Mouse (Mus musculus) myocyte (in vitro differentiated cells): ENCODE measurements around the gene Snap23. TPM values are rescaled to one million over a fixed set of nuclear protein-coding genes. Genes with fewer than 3 reads are reported as not detected.

Experiments used
- H3K27me3 ChIP-seq: one replicate; pipeline ENCODE4 v1.6.1; 2011; ENCODE audit not compliant: control insufficient read depth, insufficient read depth, insufficient read length
- H3K36me3 ChIP-seq: one replicate; pipeline ENCODE4 v1.6.1; 2011; ENCODE audit not compliant: control insufficient read depth, insufficient read depth
- H3K4me2 ChIP-seq: one replicate; pipeline ENCODE4 v1.6.1; 2011; ENCODE audit warnings: low read depth, control low read depth
- H3K4me3 ChIP-seq: one replicate; pipeline ENCODE4 v1.5.1; 2011; ENCODE audit warnings: mild to moderate bottlenecking, control low read depth, moderate library complexity
- H3K79me2 ChIP-seq: one replicate; pipeline ENCODE4 v1.6.1; 2011; ENCODE audit not compliant: control insufficient read depth, insufficient read depth
- H3ac ChIP-seq: one replicate; pipeline ENCODE4 v1.6.1; 2011; ENCODE audit not compliant: control insufficient read depth, insufficient read length
- CEBPB ChIP-seq: IDR thresholded peaks from 2 replicates; pipeline ENCODE4 v1.6.1; 2011; ENCODE audit warnings: mild to moderate bottlenecking, moderate library complexity; ENCODE audit not compliant: poor library complexity, insufficient read depth, severe bottlenecking
- E2F4 ChIP-seq: IDR thresholded peaks from one replicate; pipeline ENCODE4 v1.6.1; 2011; ENCODE audit warnings: mild to moderate bottlenecking, control low read depth, moderate library complexity; ENCODE audit not compliant: insufficient read depth
- MAX ChIP-seq: IDR thresholded peaks from one replicate; pipeline ENCODE4 v1.6.1; 2011; ENCODE audit warnings: low read depth, mild to moderate bottlenecking, control low read depth
- MYOD1 ChIP-seq, 3 experiments: IDR thresholded peaks; one replicate each; pipeline ENCODE4 v1.6.1; 2011; ENCODE audit warnings: control low read depth in 2 of 3, low read depth in 2 of 3, mild to moderate bottlenecking in 2 of 3, moderate library complexity in 1 of 3; ENCODE audit not compliant: insufficient read length in 2 of 3, control insufficient read depth in 1 of 3
- MYOG ChIP-seq, 3 experiments: IDR thresholded peaks; one replicate each; pipeline ENCODE4 v1.6.1; 2011; ENCODE audit warnings: control low read depth in 2 of 3, low read depth in 2 of 3, mild to moderate bottlenecking in 2 of 3; ENCODE audit not compliant: insufficient read length in 2 of 3, control insufficient read depth in 1 of 3, insufficient read depth in 1 of 3
- POLR2A ChIP-seq: IDR thresholded peaks from one replicate; pipeline ENCODE4 v1.6.1; 2011; ENCODE audit warnings: low read depth, mild to moderate bottlenecking, control low read depth, moderate library complexity; ENCODE audit not compliant: insufficient read length
- POLR2AphosphoS2 ChIP-seq: IDR thresholded peaks from one replicate; pipeline ENCODE4 v1.6.1; 2011; ENCODE audit warnings: low read depth, control low read depth; ENCODE audit not compliant: insufficient read length
- REST ChIP-seq: IDR thresholded peaks from one replicate; pipeline ENCODE4 v1.6.1; 2011; ENCODE audit warnings: mild to moderate bottlenecking, control low read depth, moderate library complexity; ENCODE audit not compliant: insufficient read depth, insufficient read length
- SRF ChIP-seq: IDR thresholded peaks from one replicate; pipeline ENCODE4 v1.6.1; 2011; ENCODE audit warnings: low read depth; ENCODE audit not compliant: control insufficient read depth, insufficient read length
- TCF12 ChIP-seq: IDR thresholded peaks from one replicate; pipeline ENCODE4 v1.6.1; 2011; ENCODE audit warnings: mild to moderate bottlenecking, control low read depth; ENCODE audit not compliant: poor library complexity, insufficient read depth, severe bottlenecking
- TCF3 ChIP-seq: IDR thresholded peaks from one replicate; pipeline ENCODE4 v1.6.1; 2011; ENCODE audit warnings: low read depth, control low read depth; ENCODE audit not compliant: insufficient read length
- USF1 ChIP-seq: IDR thresholded peaks from one replicate; pipeline ENCODE4 v1.6.1; 2011; ENCODE audit warnings: low read depth, mild to moderate bottlenecking, control low read depth, moderate library complexity
- polyA plus RNA-seq: library from polyadenylated mRNA; unstranded; fragments of >200 nt; fragmentation: generic; extraction: Trizol; gene quantifications from one replicate; pipeline ENCODE4 v1.2.1, GENCODE M21; 2012; ENCODE audit warnings: missing spikeins

The Snap23 gene
- polyA plus RNA-seq, 1 experiment, result 15.3 TPM

DNA sequence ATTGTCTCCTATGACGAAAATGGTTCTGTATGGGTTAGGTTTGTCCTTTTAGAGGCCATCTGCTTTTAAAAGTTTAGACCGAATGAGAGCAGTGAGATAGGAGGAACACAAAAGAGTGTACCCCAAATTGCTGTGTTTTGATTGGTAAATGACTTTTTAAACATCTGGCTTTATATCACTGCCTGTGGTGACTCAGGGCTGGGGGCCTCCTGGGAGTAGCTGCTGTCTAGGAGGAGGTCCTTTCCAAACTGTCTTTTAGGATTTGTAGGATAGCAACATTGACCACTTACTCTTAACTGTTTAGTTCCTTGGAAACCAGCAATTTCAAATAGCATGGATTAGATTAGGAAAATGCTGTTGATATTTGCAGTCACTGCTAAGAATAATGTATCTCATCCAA, 62.8 kb downstream of the Snap23 start:
- Histone ChIP-seq H3K4me2 (peak overlapping the region; percentile 88), H3ac (no peak overlapping the region), H3K79me2 (peaks cover 8% of the 10 kb centered on the region), H3K27me3 (no peaks in the 10 kb centered on the region), H3K36me3 (peaks cover 13% of the 10 kb centered on the region), H3K4me3 (peak overlapping the region; percentile 39)
- TF ChIP-seq POLR2AphosphoS2 (no peak), MAX (no peak), SRF (no peak), MYOG (IDR thresholded peaks at IDR 0.05; ENCODE audit: control insufficient read depth in 1 of 3, insufficient read depth in 1 of 3, insufficient read length in 2 of 3, low read depth in 2 of 3) (no peak), USF1 (no peak), CEBPB (no peak), TCF12 (no peak), MYOD1 (IDR thresholded peaks at IDR 0.05; ENCODE audit: control insufficient read depth in 1 of 3, insufficient read length in 2 of 3, low read depth in 2 of 3) (no peak), POLR2A (no peak), E2F4 (no peak), TCF3 (no peak), REST (no peak)

DNA sequence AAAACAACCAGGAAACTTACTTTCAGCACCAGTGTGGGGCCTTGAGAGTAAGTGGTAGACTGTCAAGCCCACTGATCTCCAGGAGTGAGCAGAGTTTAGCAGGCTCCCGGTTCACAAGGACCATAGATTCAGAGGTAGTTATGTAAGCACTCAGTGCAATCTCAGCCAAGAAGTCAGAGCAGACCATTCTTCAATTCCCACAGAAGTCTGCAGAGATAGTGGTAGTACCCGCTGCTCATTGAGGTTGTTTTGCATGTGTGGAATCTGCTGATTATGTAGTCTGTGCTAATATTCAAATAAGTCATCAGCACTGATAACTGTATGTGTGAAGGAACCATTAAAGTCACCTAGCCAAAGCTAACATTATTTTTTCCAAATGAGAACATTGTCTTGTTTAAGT, 63.2 kb downstream of the Snap23 start:
- peak overlapping the region; percentile 88 for H3K4me2 ChIP-seq
- no peaks in the 10 kb centered on the region for H3K27me3 ChIP-seq
- H3ac ChIP-seq, result no peak overlapping the region
- H3K79me2 ChIP-seq, result peaks cover 8% of the 10 kb centered on the region
- peak overlapping the region; percentile 39 for H3K4me3 ChIP-seq
- H3K36me3 ChIP-seq, result peaks cover 13% of the 10 kb centered on the region
- TF ChIP-seq MYOD1 (IDR thresholded peaks at IDR 0.05; ENCODE audit: control insufficient read depth in 1 of 3, insufficient read length in 2 of 3, low read depth in 2 of 3) (no peak), E2F4 (no peak), CEBPB (no peak), USF1 (no peak), SRF (no peak), MYOG (IDR thresholded peaks at IDR 0.05; ENCODE audit: control insufficient read depth in 1 of 3, insufficient read depth in 1 of 3, insufficient read length in 2 of 3, low read depth in 2 of 3) (no peak), REST (no peak), MAX (no peak), POLR2AphosphoS2 (no peak), TCF3 (no peak), POLR2A (no peak), TCF12 (no peak)

DNA sequence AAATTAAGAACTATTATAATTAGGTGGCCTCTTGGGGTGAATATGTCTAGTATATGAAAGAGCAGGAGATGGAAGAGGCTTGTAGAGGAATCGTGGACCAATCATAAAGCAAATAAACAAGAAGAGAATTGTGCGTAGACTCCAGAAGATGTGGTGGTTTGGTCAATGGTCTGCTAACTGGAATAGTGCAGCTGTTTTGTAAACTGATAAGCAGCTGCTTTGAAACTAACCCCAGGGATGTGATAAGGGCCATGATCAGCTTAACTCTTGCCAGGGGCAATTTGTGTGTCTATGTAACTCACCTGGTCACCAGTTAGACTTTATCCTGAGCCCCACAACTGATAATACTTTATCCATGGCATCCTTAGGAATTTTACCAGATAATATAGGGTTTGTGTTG, 64.0 kb downstream of the Snap23 start:
- Histone ChIP-seq H3K27me3 (no peaks in the 10 kb centered on the region), H3K36me3 (peaks cover 13% of the 10 kb centered on the region), H3K4me3 (no peak overlapping the region), H3K4me2 (peak overlapping the region; percentile 88), H3ac (no peak overlapping the region), H3K79me2 (peaks cover 8% of the 10 kb centered on the region)
- TF ChIP-seq TCF12 (no peak), MYOD1 (IDR thresholded peaks at IDR 0.05; ENCODE audit: control insufficient read depth in 1 of 3, insufficient read length in 2 of 3, low read depth in 2 of 3) (peak in 1 of 3 experiments; percentile 15), MYOG (IDR thresholded peaks at IDR 0.05; ENCODE audit: control insufficient read depth in 1 of 3, insufficient read depth in 1 of 3, insufficient read length in 2 of 3, low read depth in 2 of 3) (peak in 1 of 3 experiments; percentile 41), CEBPB (no peak), E2F4 (no peak), USF1 (no peak)

DNA sequence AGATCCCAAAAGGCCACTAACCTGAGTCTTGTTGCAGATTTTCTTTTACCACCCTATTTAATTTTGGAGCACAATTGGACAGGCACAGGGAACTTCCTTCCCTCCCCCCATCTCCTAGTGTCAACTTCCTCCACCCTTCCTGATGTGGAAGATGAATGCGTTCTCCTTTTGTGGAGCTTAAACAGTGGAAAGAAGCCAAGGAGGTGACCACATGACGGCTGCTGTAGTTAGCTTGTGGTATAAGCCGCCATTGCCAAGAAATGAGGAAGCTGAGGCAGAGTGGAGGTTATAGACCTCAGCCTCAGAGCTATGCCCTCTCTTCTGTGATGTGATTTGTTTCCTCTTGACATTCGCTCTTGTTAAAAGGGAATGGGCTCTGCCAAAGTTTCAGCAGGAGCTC, 64.5 kb downstream of the Snap23 start:
- Histone ChIP-seq H3K27me3 (no peaks in the 10 kb centered on the region), H3K4me2 (peak overlapping the region; percentile 88), H3ac (no peak overlapping the region), H3K79me2 (peaks cover 8% of the 10 kb centered on the region), H3K4me3 (no peak overlapping the region), H3K36me3 (peaks cover 13% of the 10 kb centered on the region)
- TF ChIP-seq SRF, result peak; percentile 58
- TF ChIP-seq POLR2AphosphoS2, result no peak
- TF ChIP-seq TCF3, result no peak
- TF ChIP-seq USF1, result peak; percentile 59
- TF ChIP-seq REST, result no peak
- TF ChIP-seq E2F4, result no peak
- TF ChIP-seq TCF12, result peak; percentile 21
- peak in 2 of 3 experiments; percentile 76 for TF ChIP-seq MYOG (IDR thresholded peaks at IDR 0.05; ENCODE audit: control insufficient read depth in 1 of 3, insufficient read depth in 1 of 3, insufficient read length in 2 of 3, low read depth in 2 of 3)
- peak in 2 of 3 experiments; percentile 80 to 86 for TF ChIP-seq MYOD1 (IDR thresholded peaks at IDR 0.05; ENCODE audit: control insufficient read depth in 1 of 3, insufficient read length in 2 of 3, low read depth in 2 of 3)
- no peak for TF ChIP-seq CEBPB

DNA sequence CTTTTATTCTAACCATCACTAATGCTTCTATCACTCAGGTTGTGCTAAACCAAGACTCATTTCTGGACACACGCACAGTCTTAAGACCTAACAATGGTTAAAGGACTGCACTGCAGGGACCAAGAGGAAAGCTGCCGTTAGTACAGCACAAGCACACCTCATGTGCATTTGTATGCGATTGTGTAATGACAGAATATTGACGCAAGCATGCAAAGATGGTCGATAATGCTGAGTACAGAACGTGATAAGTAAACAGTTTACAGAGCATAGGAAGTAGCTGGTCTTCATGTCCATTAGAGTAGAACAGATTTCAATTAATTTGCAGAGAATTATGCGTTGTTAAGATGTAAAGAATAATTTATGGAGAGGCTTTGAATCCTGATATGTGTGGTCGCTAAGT, 73.4 kb downstream of the Snap23 start:
- Histone ChIP-seq H3K79me2 (no peaks in the 10 kb centered on the region), H3K27me3 (no peaks in the 10 kb centered on the region), H3ac (no peak overlapping the region), H3K4me3 (no peak overlapping the region), H3K4me2 (no peak overlapping the region), H3K36me3 (peaks cover 4% of the 10 kb centered on the region)
- TF ChIP-seq POLR2A, result no peak
- no peak for TF ChIP-seq E2F4
- no peak for TF ChIP-seq MYOD1 (IDR thresholded peaks at IDR 0.05; ENCODE audit: control insufficient read depth in 1 of 3, insufficient read length in 2 of 3, low read depth in 2 of 3)
- TF ChIP-seq POLR2AphosphoS2, result no peak
- no peak for TF ChIP-seq USF1
- TF ChIP-seq TCF3, result no peak
- TF ChIP-seq REST, result no peak
- TF ChIP-seq SRF, result no peak
- TF ChIP-seq TCF12, result no peak
- TF ChIP-seq CEBPB, result no peak
